Mouse (Mus musculus) T-helper 17 cell (primary cell): ENCODE measurements around the gene Ufc1.

Source experiments
- in situ Hi-C, 2 experiments: fragments of 300-600 bp; cut with MboI, MseI; formaldehyde crosslinking; loops; 1 replicate in 1 of 2; 2 replicates in 1 of 2; pipeline ENCODE4 v1.15.1; 2025; ENCODE audit warnings: high pct_unique_total_duplicates in 2 of 2

The Ufc1 gene

DNA sequence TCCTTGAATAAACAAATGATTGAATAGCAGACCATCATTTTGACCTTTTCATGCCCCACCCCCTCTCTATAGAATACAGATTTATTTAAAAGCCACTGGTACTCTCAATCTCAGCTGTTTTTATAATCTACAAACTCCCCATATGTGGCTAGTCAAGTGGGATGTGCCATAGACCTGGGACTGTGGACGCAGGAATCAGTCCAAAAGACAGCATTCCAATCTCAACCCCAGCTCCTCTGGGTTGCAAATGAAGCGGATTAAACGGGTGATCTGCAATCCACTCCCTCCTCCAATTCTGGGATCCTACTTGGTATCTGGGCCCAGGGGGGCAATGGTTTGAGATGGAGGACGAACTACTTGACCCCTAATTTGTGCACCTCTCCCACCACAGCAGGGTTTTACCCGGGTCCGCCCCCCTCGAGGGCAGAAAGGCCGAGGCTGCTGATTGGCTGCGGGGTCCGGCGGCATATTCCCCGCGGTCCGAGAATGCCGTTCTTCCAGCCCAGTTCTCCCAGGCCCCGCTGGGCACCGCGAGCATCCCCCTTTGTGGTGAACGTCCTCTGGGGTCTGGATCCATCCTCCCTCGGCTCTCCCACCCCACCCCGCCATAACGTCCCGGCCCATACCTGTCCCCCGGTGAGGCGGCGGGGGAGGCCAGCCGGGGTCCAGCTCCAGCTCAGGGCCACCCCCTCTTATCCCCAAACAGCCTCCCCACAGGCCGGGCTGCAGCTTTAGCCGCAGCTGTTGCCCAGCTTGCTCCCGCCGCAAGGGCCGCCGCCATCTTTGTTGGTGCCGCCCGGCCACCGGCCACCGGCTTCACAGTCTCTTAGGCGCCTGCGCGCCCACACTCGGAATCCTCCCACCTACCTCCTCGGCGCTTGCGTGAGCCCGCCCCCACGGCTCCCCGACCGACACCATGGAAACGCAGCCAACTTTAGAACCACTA, 7.4 kb downstream of the Ufc1 start, which contains the start of gene Usp21:
TSS of gene Usp21 (minus strand) at position 856 of the 946 bp plus-strand sequence.
- in situ Hi-C loops: loop anchor here in 1 of 2 experiments (5.0 kb wide), 1 partner anchor 40 kb away; the partner anchor contains the start of gene Dedd

- in situ Hi-C loops: loop anchor here in 1 of 2 experiments (5.0 kb wide), 1 partner anchor 41 kb away; the partner anchor contains the start of gene Dedd
Measured at GRCm38 (mm10) chr1:171286517-171286916, 8.3 kb downstream of the Ufc1 start.

DNA sequence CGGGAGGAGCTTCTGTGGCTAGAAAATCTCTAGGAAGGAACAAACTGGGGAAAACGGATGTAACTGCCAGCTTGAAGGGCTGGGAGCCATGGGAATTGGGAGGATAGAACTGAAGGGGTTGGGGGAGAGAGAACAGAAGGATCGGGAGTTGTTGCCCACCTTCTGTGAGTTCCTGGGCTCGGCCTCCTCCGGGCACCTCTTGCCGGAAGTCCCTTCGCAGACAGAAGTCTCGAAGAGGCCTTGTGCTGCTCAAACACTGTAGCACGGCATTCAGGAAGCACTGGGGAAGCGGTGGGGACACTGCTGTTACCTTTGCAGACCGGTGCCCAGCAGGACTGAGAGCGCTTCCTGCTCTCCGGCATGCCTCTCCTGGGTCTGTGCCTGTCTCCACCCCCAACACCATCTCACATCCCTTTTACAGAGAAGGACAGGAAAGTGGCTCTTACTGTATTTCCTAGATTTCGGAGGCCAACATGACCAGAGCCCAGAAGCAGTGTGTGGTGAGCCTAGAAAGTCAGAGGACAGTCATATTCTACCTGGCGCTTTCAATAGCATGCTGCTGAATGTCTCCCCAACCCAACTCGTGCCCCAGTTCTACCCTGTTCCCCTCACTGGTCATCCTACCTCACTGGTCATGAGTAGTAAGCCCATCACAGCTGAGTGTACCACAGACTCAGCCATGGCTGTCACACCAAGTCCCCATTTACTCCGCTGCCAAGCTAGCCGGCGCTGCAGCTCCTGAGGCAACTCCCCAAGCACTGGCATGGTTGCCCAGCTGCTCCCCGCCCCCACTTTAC, 9.5 kb downstream of the Ufc1 start:
- in situ Hi-C loops: loop anchor here in 1 of 2 experiments (5.0 kb wide), 1 partner anchor 42 kb away; the partner anchor contains the start of gene Dedd

DNA sequence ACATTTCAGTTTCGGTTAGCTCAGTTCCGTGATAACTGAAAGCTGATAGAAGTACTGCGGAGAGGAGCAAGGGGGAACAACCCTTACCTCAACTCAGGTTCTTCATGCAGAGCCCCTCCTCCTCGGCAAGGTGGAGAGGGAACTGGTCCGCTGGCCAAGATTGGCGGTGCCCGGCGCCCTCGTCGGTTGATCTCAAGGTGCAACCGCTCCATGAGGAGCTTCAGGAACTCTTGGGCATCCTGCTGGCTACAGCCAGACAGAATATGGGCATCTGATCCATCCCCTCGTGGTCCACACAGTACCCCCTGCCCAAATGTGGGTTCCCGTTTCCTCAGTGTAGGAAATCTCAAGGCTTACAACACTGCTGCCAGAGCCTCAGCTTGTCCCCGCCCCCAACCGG, 10.3 kb downstream of the Ufc1 start:
- in situ Hi-C loops: no loop called here

DNA sequence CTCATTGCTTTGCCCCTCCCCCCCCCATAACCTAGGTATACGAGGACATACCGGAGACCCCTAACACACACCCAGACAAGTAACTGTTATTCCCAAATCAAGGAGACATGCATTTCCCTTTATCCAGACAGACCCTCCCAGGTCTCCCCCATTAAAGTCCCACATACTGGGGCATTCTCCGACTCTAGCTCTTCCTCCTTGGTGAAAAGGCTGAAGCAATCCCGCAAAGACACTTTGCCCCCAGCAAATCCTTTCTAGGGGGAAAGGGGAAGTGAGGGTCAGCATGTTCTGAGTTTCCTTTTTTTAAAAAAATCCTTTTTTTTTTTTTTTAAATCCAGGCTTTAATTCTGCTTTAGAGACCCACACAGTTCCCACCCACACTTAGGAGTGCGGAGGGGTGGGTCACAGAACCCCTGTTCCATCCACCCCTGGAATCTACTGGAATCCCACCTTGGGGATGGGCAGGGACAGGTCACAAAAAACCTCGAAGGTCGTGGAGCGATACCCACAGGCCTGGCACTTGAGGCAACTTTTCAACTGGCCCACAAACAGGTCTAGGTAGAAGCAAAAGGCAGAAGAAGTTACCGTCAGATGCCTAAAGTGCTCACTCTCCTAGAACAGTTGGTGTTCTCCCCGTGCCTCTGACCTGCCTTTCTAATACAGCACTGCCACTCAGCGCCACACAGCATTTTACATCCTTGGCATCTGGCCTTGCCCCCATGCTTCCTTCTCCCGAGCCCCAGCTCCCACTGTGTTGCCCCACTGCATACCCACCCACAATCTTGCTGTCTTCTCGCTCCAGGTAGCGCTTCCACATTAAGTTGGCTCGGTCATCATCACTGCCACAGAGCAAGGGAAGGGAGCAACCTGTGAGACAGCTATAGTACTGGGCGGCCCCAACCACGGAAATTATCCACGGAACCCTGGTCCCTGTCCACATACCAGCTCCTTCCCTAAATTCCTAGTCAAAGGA, 11.3 kb downstream of the Ufc1 start:
- in situ Hi-C loops: no loop called here

DNA sequence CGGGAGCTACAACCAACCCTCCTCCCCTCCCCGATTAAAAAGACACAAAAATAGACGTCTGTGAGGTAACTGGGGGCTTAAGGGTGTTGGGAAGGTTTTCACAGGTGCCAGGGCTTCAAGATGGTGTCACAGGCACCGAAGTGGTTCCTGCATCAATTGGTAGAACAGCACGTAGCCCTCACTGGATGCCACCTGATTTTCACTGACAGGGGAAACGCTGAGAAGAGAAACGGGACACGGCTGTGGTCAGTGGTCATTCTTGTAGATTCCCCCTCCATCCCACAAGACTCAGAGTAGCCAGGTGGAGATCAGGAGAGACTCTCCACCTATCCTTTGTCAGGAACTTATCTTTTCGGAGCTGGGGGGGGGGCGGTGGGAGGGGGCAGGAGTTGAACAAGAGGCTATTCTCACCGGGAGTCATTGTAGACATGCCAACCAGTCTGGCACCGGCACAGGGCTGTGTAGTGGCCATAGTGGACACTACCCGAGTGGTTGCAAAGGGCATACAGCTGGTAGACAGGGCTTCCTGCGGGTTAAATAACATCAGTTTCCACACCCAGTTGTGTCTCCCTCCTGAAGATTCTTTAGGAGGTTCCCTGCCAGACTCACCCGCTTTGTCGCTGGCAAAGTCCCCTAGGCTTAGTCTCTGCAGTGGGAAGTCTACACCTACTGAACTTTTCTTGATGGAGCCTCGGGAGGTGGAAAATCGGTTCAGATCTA, 12.6 kb downstream of the Ufc1 start:
- in situ Hi-C loops: no loop called here

DNA sequence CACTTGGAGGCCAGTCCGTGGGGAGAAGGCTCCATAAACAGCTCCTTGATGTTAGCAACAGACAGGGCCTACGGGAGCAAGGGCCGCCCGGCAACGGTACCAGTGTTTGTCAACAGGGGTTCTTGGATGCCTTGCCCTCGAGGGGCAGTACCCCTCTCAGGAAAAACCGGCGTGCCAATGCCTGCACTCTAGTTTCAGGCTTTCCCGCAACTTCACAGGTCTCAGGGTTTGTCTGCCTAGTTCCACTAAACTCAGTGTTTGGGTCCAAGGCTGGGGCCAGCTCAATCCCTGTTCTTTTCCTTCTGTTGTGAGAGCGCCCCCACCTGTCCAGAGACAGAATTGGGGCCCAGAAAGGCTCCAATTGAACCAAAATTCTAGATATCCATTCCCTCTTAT, 13.3 kb downstream of the Ufc1 start:
- in situ Hi-C loops: no loop called here

GRCm38 (mm10) chr1:171280916-171281527, 13.8 kb downstream of the Ufc1 start, which contains the start of gene Ppox:
Gene Ppox (minus strand): TSS chr1:171281186.
- in situ Hi-C loops: no loop called here

GRCm38 (mm10) chr1:171280250-171280915, 14.4 kb downstream of the Ufc1 start:
- in situ Hi-C loops: no loop called here

DNA sequence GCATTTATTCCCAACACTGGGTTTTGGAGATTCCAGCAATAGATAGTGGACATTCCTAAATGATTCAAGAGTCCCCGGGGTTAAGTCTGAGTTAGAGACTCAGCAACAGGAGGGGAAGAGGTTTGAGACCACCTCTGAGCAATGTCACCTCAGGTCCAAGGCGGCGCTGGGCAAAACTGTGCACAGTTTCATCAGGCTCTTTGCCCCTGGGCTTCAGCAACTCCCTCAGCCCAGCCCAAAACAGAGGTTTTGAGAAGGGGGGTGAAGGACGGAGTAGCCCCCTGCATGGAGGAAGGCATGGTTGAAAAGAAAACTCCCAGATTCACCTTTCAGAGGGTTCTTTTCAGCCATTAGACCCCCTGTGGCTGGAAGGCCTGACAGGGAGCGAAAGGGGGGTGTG, 15.1 kb downstream of the Ufc1 start:
- in situ Hi-C loops: no loop called here

GRCm38 (mm10) chr1:171279012-171279705, 15.7 kb downstream of the Ufc1 start:
- in situ Hi-C loops: no loop called here

DNA sequence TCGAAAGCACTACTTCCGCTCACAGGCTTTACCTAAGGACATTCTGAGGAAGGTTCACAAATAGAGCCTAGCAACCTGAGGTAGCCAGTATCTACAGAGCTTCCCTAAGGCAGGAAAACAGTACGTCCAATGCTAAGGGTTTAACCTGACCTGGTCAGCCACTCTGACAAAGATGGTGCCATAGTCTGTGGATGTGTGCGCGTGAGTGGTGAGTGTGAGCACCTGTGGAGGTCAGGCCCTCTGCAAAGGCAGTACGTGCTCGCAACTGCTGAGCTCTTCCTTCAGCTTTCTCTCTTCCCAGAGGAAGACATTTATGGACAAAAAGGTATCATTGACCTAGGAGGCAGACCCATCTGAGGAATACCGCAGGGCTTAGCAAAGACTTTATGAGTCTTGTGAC, 16.4 kb downstream of the Ufc1 start:
- in situ Hi-C loops: no loop called here

DNA sequence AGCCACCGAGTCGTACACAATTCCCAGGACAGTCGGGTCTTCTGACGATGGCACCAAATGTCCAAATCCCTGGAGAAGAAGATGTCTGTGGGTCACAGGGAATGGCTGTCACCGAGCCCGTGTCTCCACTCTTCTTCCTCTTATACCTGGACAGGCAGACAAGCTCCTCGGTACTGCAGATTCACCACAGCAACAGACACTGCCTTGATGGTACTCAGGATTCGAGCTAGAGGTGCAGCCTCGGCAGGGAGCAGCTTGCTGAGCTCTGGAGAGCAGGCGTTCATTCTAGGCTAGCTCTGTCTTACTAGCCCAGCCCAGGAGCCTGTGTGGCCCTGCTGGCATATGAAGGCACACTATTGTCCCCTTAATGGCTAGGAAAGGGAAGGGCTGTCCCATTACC, 17.1 kb downstream of the Ufc1 start:
- in situ Hi-C loops: no loop called here

DNA sequence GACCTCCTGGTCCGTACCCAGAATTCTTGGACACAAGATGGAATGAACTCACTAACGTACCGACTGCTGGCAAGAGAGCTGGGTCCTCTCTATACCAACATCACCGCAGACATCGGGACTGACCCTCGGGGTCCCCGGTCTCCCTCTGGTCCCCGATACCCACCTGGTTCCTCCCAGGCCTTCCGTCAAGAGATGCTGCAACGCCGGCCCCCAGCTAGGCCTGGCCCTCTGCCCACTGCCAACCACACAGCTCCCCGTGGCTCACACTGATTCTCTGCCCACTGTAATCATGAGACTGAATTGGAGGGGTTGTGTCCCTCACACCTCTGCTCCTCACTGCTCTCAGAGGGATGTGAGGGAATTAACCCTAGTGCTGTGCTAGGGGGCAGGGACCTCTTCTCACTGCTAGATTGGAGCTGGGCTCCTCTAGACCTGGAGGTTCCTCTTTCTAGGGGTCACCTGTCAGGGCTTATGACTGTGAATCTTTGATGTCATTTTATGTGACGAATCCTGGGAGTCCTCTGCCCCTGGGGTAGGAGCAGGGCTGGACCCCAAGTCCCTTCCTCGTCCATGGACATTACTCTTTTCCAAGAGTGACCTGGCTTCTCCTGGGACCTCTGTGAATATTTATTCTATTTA, 18.6 kb downstream of the Ufc1 start:
- in situ Hi-C loops: no loop called here

DNA sequence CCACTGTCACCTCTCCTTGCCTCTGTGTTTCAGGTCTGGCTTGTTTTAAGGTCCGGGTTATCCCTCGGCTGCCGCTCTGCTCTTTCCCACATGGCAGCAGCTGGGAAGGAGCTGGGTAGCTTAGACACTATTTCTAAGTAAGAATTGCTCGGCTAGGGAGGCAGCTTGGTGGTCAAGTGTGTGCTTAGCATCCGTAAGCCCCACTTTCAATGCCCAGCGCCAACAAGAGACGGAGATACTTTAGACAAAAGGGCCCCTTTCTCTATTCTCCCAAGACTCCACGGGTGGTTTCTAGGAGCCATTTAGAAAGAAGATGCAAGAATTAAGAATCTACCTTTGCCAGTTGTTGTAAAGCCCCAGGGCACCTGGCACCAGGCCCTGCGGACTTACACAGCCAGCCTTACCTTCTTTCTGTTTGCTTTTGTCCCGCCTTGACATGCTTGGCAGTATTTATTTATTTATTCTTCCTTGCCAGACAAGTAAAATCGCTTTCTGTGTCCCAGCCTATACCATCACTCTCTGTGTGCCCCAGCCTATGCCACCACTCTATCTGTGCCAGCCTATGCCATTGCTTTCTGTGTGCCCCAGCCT, 19.6 kb downstream of the Ufc1 start:
- in situ Hi-C loops: no loop called here

DNA sequence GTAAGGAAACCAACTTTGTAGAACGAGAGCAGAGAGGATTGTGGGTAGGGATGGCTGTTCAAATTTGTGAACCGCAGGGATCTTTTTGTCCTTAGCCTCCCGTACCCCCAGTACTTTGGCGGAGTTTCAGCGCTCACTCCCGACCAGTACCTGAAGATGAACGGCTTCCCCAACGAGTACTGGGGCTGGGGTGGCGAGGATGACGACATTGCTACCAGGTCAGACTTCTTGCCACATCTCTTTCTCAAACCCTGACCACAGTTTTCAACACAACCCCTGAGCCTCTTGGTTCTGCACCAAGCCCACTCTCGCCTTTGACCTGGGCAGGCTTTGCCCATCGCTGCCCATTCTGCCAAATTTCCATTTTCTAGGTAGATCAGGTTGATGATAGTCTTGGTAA, 20.7 kb downstream of the Ufc1 start:
- in situ Hi-C loops: loop anchor here in 1 of 2 experiments (25.0 kb wide), 1 partner anchor 387 kb away; the partner anchor contains the start of genes Dusp12 and Gm26620

- in situ Hi-C loops: loop anchor here in 1 of 2 experiments (25.0 kb wide), 1 partner anchor 385 kb away; the partner anchor contains the start of genes Dusp12 and Gm26620
Measured at GRCm38 (mm10) chr1:171272086-171272485, 22.7 kb downstream of the Ufc1 start.
